Comparison of ENCODE assay signal across 10 mouse cellular contexts in the genomic region with DNA sequence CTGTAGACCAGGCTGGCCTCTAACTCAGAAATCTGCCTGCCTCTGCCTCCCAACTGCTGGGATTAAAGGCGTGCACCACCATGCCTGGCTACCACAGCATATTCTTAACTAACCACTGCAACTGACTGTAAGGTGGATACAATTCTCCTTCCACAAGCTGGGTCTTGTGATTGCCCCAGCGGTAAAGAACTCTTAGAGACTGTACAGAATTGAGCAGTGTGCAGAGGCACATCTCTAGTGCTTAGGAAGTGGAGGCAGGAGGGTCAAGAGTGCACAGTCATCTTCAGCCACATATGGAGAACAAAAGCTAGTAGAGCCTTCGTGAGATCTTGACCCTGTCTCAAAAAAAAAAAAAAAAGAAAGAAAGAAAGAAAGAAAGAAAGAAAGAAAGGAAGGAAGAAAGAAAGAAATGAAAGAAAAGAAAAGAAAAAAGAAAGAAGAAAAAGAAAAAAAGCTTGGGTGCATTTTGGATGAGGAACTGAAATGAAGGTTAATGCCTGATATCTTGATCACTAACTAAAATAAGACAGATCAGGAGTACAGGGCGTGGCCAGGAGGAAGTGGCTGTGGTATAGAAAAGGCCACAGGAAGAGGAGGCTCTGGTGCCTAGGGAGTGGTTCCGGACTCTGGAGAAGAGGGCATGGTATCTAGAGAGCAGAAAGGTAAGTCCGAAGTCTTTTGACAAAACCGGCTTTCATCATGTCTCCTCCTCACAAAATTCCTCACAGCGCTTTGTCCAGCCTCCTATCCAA. TPM values are rescaled to one million over a fixed set of nuclear protein-coding genes. Genes with fewer than 3 reads are reported as not detected.
DNase-seq lines count a peak whose midpoint lies in the region; ATAC-seq and TF ChIP-seq lines count a peak whose summit lies in the region.
"Had no signal": no experiment of that assay in that cellular context is flagged by ENCODE, and none has a peak within 500 bp of the region (broad histone marks: within the 10 kb centered on the region; RNA-seq: fewer than 3 reads in every experiment).

No protein-coding gene starts in this region.

- H3K4me2 ChIP-seq in intestine, embryonic 14.5 days (ENCODE audit: low read length): no peak overlapping the region
- no peak overlapping the region for H3K4me2 ChIP-seq in intestine, embryonic 16.5 days (ENCODE audit: low read depth, low read length)
- peak overlapping the region; percentile 58 for H3K4me2 ChIP-seq in liver, embryonic 11.5 days
- no peak overlapping the region for H3K4me2 ChIP-seq in forebrain, embryonic 11.5 days (ENCODE audit: low read depth, low read length, severe bottlenecking)
- H3K4me2 ChIP-seq: neural tube, embryonic 13.5 days had no signal

- no peaks in the 10 kb centered on the region for H3K36me3 ChIP-seq in intestine, embryonic 14.5 days (ENCODE audit: control insufficient read depth, insufficient read depth, low read length)
- no peaks in the 10 kb centered on the region for H3K36me3 ChIP-seq in intestine, embryonic 16.5 days (ENCODE audit: control insufficient read depth, insufficient read depth, low read length)
- H3K36me3 ChIP-seq in G1E (replicated peaks): no peaks in the 10 kb centered on the region
- H3K36me3 ChIP-seq in liver, embryonic 11.5 days (ENCODE audit: control insufficient read depth, insufficient read depth, low read length): no peaks in the 10 kb centered on the region
- no peaks in the 10 kb centered on the region for H3K36me3 ChIP-seq in forebrain, embryonic 11.5 days (ENCODE audit: control insufficient read depth, insufficient read depth, low read length)
- H3K36me3 ChIP-seq: neural tube, embryonic 13.5 days had no signal

- DNase-seq in intestine, embryonic 14.5 days (ENCODE audit: low spot score): no peak
- no peak for DNase-seq in G1E (ENCODE audit: low spot score)
- DNase-seq in liver, embryonic 11.5 days (ENCODE audit: low spot score): no peak
- no peak for DNase-seq in cerebellum, postnatal 14 days
- DNase-seq in neural tube, embryonic 10.5 days (ENCODE audit: extremely low spot score, low spot score): no peak
- DNase-seq in forebrain, embryonic 11.5 days (ENCODE audit: low spot score): no peak
- DNase-seq: cerebellum, adult 9-11 months had no signal

- peaks cover 7% of the 10 kb centered on the region; the same call in 1 of the 2 replicates for H3K4me1 ChIP-seq in intestine, embryonic 14.5 days (replicated peaks; ENCODE audit: control insufficient read depth, insufficient read depth, low read length)
- H3K4me1 ChIP-seq in intestine, embryonic 16.5 days (ENCODE audit: control insufficient read depth, insufficient read depth, low read length): no peaks in the 10 kb centered on the region
- peaks cover 24% of the 10 kb centered on the region for H3K4me1 ChIP-seq in G1E (ENCODE audit: insufficient read depth, low read depth, low read length)
- H3K4me1 ChIP-seq in liver, embryonic 11.5 days (replicated peaks; ENCODE audit: control insufficient read depth, insufficient read depth, low read length): peaks cover 14% of the 10 kb centered on the region
- H3K4me1 ChIP-seq in forebrain, embryonic 11.5 days (replicated peaks; ENCODE audit: control insufficient read depth, insufficient read depth, low read length): no peaks in the 10 kb centered on the region

- ATAC-seq in intestine, embryonic 14.5 days (replicated peaks; ENCODE audit: low FRiP score, low TSS enrichment, low read depth): no peak
- ATAC-seq in intestine, embryonic 16.5 days: no peak
- peak; percentile 73 for ATAC-seq in G1E (ENCODE audit: extremely low read depth, insufficient number of reproducible peaks, low FRiP score, poor library complexity, severe bottlenecking)
- 0 out of 2 replicates have a peak, but pooled peaks have one; percentile 36 for ATAC-seq in liver, embryonic 11.5 days (replicated peaks; ENCODE audit: low FRiP score)
- peak; percentile 46 for ATAC-seq in monocyte, adult 5-6 weeks (replicated peaks; ENCODE audit: insufficient number of reproducible peaks, low FRiP score, low TSS enrichment, poor library complexity, severe bottlenecking)
- ATAC-seq in forebrain, embryonic 11.5 days (replicated peaks; ENCODE audit: low FRiP score): no peak

- H3K9ac ChIP-seq in intestine, embryonic 14.5 days (ENCODE audit: low read length): no peak overlapping the region
- H3K9ac ChIP-seq in intestine, embryonic 16.5 days (ENCODE audit: low read depth, low read length): no peak overlapping the region
- H3K9ac ChIP-seq in liver, embryonic 11.5 days (ENCODE audit: low read depth, low read length): peak overlapping the region; percentile 42; the same call in 1 of the 2 replicates
- no peak overlapping the region for H3K9ac ChIP-seq in forebrain, embryonic 11.5 days (ENCODE audit: low read length)
- H3K9ac ChIP-seq: neural tube, embryonic 13.5 days had no signal

- H3K4me3 ChIP-seq in intestine, embryonic 14.5 days (ENCODE audit: low read depth, low read length): no peak overlapping the region
- no peak overlapping the region for H3K4me3 ChIP-seq in intestine, embryonic 16.5 days (ENCODE audit: low read length)
- no peak overlapping the region for H3K4me3 ChIP-seq in G1E (ENCODE audit: low read depth, low read length)
- 0 out of 2 replicates have a peak overlapping the region, but pooled peaks have one; percentile 16 for H3K4me3 ChIP-seq in liver, embryonic 11.5 days (ENCODE audit: low read depth, low read length)
- no peak overlapping the region for H3K4me3 ChIP-seq in forebrain, embryonic 11.5 days (ENCODE audit: low read depth, low read length)
- H3K4me3 ChIP-seq: neural tube, embryonic 13.5 days had no signal

- no peaks in the 10 kb centered on the region for H3K27me3 ChIP-seq in intestine, embryonic 14.5 days (replicated peaks; ENCODE audit: control insufficient read depth, insufficient read depth, low read length)
- no peaks in the 10 kb centered on the region for H3K27me3 ChIP-seq in intestine, embryonic 16.5 days (replicated peaks; ENCODE audit: control insufficient read depth, insufficient read depth, low read length)
- H3K27me3 ChIP-seq in G1E (ENCODE audit: insufficient read depth, low read length): peaks cover 17% of the 10 kb centered on the region
- H3K27me3 ChIP-seq in liver, embryonic 11.5 days (replicated peaks; ENCODE audit: control insufficient read depth, insufficient read depth, low read length): no peaks in the 10 kb centered on the region
- H3K27me3 ChIP-seq in forebrain, embryonic 11.5 days (ENCODE audit: control insufficient read depth, insufficient read depth, low read length): no peaks in the 10 kb centered on the region
- H3K27me3 ChIP-seq: neural tube, embryonic 13.5 days had no signal

- TF ChIP-seq CTCF in G1E (IDR thresholded peaks at IDR 0.05; ENCODE audit: low read depth, low read length): no peak

- peak overlapping the region; percentile 12; the same call in 1 of the 2 replicates for H3K27ac ChIP-seq in intestine, embryonic 14.5 days (ENCODE audit: low read depth)
- H3K27ac ChIP-seq in intestine, embryonic 16.5 days (ENCODE audit: low read length): no peak overlapping the region; the same call in 1 of the 2 replicates
- H3K27ac ChIP-seq in liver, embryonic 11.5 days (ENCODE audit: low read depth, low read length): no peak overlapping the region
- H3K27ac ChIP-seq in forebrain, embryonic 11.5 days (ENCODE audit: low read depth, low read length): no peak overlapping the region
- H3K27ac ChIP-seq: neural tube, embryonic 13.5 days had no signal

- no peaks in the 10 kb centered on the region for H3K9me3 ChIP-seq in intestine, embryonic 14.5 days (ENCODE audit: control insufficient read depth, low read length)
- no peaks in the 10 kb centered on the region for H3K9me3 ChIP-seq in intestine, embryonic 16.5 days (ENCODE audit: control insufficient read depth, low read length)
- no peaks in the 10 kb centered on the region for H3K9me3 ChIP-seq in G1E (replicated peaks)
- H3K9me3 ChIP-seq in liver, embryonic 11.5 days (ENCODE audit: control insufficient read depth, low read length): no peaks in the 10 kb centered on the region
- H3K9me3 ChIP-seq in forebrain, embryonic 11.5 days (ENCODE audit: control insufficient read depth, low read length): no peaks in the 10 kb centered on the region
- H3K9me3 ChIP-seq: neural tube, embryonic 13.5 days had no signal

- WGBS in intestine, embryonic 14.5 days: 78% methylated on average over 8 of the region's 8 CpGs
- 83% methylated on average over 8 of the region's 8 CpGs for WGBS in intestine, embryonic 16.5 days
- 47% methylated on average over 8 of the region's 8 CpGs for WGBS in liver, embryonic 11.5 days
- WGBS in forebrain, embryonic 11.5 days: 89% methylated on average over 8 of the region's 8 CpGs

RNA-seq across cellular contexts. Expression of gene Lrrc8d, which starts 48.9 kb away (rescaled TPM):
- polyA plus RNA-seq in intestine, embryonic 14.5 days (2014; fragmentation: Nextera tagmentation; extraction: Ambion mirVana): 17.3 and 19.2 TPM in 2 replicates
- polyA plus RNA-seq in intestine, embryonic 16.5 days (2015; fragmentation: Nextera tagmentation; extraction: Ambion mirVana): 8.9 and 10.9 TPM in 2 replicates
- total RNA-seq in G1E (2014; fragmentation: Nextera tagmentation) (0.23 and 0.73 TPM in 2 replicates), G1E (2017) (0.23 and 0.38 TPM in 2 replicates)
- polyA plus RNA-seq in G1E (2012): not detected in 2 replicates
- polyA plus RNA-seq in liver, embryonic 11.5 days (2014; fragmentation: Nextera tagmentation; extraction: Ambion mirVana): 18.0 and 21.4 TPM in 2 replicates
- 40.9 to 56.0 TPM (median 41.9 TPM) in 3 replicates for total RNA-seq in monocyte, adult 5-6 weeks (2017)
- polyA plus RNA-seq in forebrain, embryonic 11.5 days (2014; fragmentation: Nextera tagmentation; extraction: Ambion mirVana): 26.8 and 28.9 TPM in 2 replicates

Comparison
In these comparisons a context has a peak if more than half of its experiments do, and no peak if none do; other contexts are left out.
1. ATAC-seq: peak in G1E (single experiment), liver, embryonic 11.5 days (single experiment) and monocyte, adult 5-6 weeks (single experiment); none in intestine, embryonic 14.5 days (single experiment), intestine, embryonic 16.5 days (single experiment) and forebrain, embryonic 11.5 days (single experiment).